Mouse (Mus musculus) CH12.LX (cell line): ENCODE measurements around the gene Rad54l2. TPM values are rescaled to one million over a fixed set of nuclear protein-coding genes. Genes with fewer than 3 reads are reported as not detected.

Experiments
- DNase-seq: peaks from one replicate; pipeline ENCODE4 v3.0.0-alpha.2; 2013; ENCODE audit errors: extremely low read depth
- H3K27ac ChIP-seq: 2 replicates; pipeline ENCODE4 v1.5.1; 2012; ENCODE audit warnings: low read depth, mild to moderate bottlenecking, control low read depth, moderate library complexity; ENCODE audit not compliant: insufficient read depth
- H3K27me3 ChIP-seq: replicated peaks from 2 replicates; pipeline ENCODE3; 2012; ENCODE audit warnings: inconsistent platforms
- H3K36me3 ChIP-seq, 2 experiments: replicated peaks in 1 of 2; 2 replicates each; pipeline versions ENCODE3 to v1.6.1; 2012; ENCODE audit warnings: inconsistent platforms in 1 of 2, low read length in 1 of 2, mild to moderate bottlenecking in 1 of 2, mixed read lengths in 1 of 2, moderate library complexity in 1 of 2; ENCODE audit not compliant: control insufficient read depth in 1 of 2, insufficient read depth in 1 of 2
- H3K4me1 ChIP-seq, 2 experiments: 2 replicates each; pipeline ENCODE4 v1.6.1; 2012; ENCODE audit warnings: inconsistent platforms in 1 of 2, moderate library complexity in 1 of 2; ENCODE audit not compliant: insufficient read depth in 2 of 2, control insufficient read depth in 1 of 2
- H3K4me2 ChIP-seq: 2 replicates; pipeline ENCODE4 v1.6.1; 2012; ENCODE audit warnings: low read depth, mild to moderate bottlenecking, control low read depth; ENCODE audit not compliant: poor library complexity, insufficient read depth, severe bottlenecking
- H3K4me3 ChIP-seq, 3 experiments: fragments of 150-350 bp in 1 of 3; sonication (generic) in 1 of 3; replicated peaks in 1 of 3; 2 replicates each; pipeline versions ENCODE3 to v1.5.1; 2011 to 2012; ENCODE audit warnings: low read depth in 2 of 3, low read length in 2 of 3, mild to moderate bottlenecking in 2 of 3, moderate library complexity in 2 of 3, control low read depth in 1 of 3, improper control_type of control experiment in 1 of 3, inconsistent platforms in 1 of 3, mixed read lengths in 1 of 3; ENCODE audit not compliant: poor library complexity in 1 of 3
- H3K79me2 ChIP-seq: replicated peaks from 2 replicates; pipeline ENCODE4 v1.6.1; 2012; ENCODE audit warnings: mild to moderate bottlenecking, moderate library complexity; ENCODE audit not compliant: control insufficient read depth, poor library complexity, insufficient read depth, severe bottlenecking; ENCODE audit errors: extremely low read depth
- H3K9ac ChIP-seq: 2 replicates; pipeline ENCODE4 v1.6.1; 2012; ENCODE audit warnings: low read depth, mild to moderate bottlenecking, control low read depth, moderate library complexity; ENCODE audit not compliant: insufficient read depth
- H3K9me3 ChIP-seq: replicated peaks from 2 replicates; pipeline ENCODE3; 2012; ENCODE audit warnings: low read length, inconsistent platforms, mixed read lengths
- BHLHE40 ChIP-seq: IDR thresholded peaks from 2 replicates; pipeline ENCODE4 v1.6.1; 2011; ENCODE audit warnings: mild to moderate bottlenecking, low read depth, low read length, improper control_type of control experiment
- EP300 ChIP-seq: IDR thresholded peaks from 2 replicates; pipeline ENCODE4 v1.6.1; 2011; ENCODE audit warnings: low read length, improper control_type of control experiment
- JUN ChIP-seq: IDR thresholded peaks from 2 replicates; pipeline ENCODE4 v1.6.1; 2011; ENCODE audit warnings: low read depth, mild to moderate bottlenecking, low read length, improper control_type of control experiment, moderate library complexity; ENCODE audit not compliant: insufficient read depth
- JUND ChIP-seq: conservative IDR thresholded peaks from 2 replicates; pipeline ENCODE4 v1.6.1; 2011; ENCODE audit warnings: low read depth, low read length, improper control_type of control experiment
- MAFK ChIP-seq: IDR thresholded peaks from 2 replicates; pipeline ENCODE4 v1.6.1; 2011; ENCODE audit warnings: low read length, improper control_type of control experiment; ENCODE audit not compliant: insufficient replicate concordance
- MYC ChIP-seq: IDR thresholded peaks from 2 replicates; pipeline ENCODE4 v1.6.1; 2011; ENCODE audit warnings: low read depth, mild to moderate bottlenecking, improper control_type of control experiment, low read length
- NRF1 ChIP-seq: IDR thresholded peaks from 2 replicates; pipeline ENCODE4 v1.6.1; 2014; ENCODE audit warnings: low read depth, mild to moderate bottlenecking, inconsistent platforms, low read length, improper control_type of control experiment, moderate library complexity
- SMC3 ChIP-seq: IDR thresholded peaks from 2 replicates; pipeline ENCODE4 v1.6.1; 2011; ENCODE audit warnings: low read depth, low read length, improper control_type of control experiment
- UBTF ChIP-seq: IDR thresholded peaks from 2 replicates; pipeline ENCODE4 v1.6.1; 2012; ENCODE audit warnings: low read depth, mild to moderate bottlenecking, inconsistent platforms, low read length, improper control_type of control experiment, moderate library complexity
- ZC3H11A ChIP-seq: IDR thresholded peaks from 2 replicates; pipeline ENCODE4 v1.6.1; 2012; ENCODE audit warnings: low read depth, mild to moderate bottlenecking, inconsistent platforms, low read length, improper control_type of control experiment
- ZKSCAN1 ChIP-seq: IDR thresholded peaks from 2 replicates; pipeline ENCODE4 v1.6.1; 2012; ENCODE audit warnings: low read depth, inconsistent platforms, low read length, improper control_type of control experiment, borderline replicate concordance
- ZMIZ1 ChIP-seq: IDR thresholded peaks from 2 replicates; pipeline ENCODE4 v1.6.1; 2012; ENCODE audit warnings: low read depth, mild to moderate bottlenecking, inconsistent platforms, low read length, improper control_type of control experiment
- dilution Hi-C: fragments of 300-500 bp; cut with MboI; formaldehyde crosslinking; loops from 2 replicates; pipeline ENCODE4 v1.14.3; 2020; ENCODE audit warnings: low sequenced_read_pairs; ENCODE audit not compliant: extremely low pct_unique_long_range_greater_than_20kb, extremely low pct_ligation_motif_present
- in situ Hi-C: fragments of 300-500 bp; cut with MboI; formaldehyde crosslinking; loops from 3 replicates; pipeline ENCODE4 v1.14.3; 2019; ENCODE audit warnings: low sequenced_read_pairs, low pct_ligation_motif_present, low pct_unique_long_range_greater_than_20kb, mixed read lengths
- polyA plus RNA-seq: library from polyadenylated mRNA; unstranded; fragments of >175 nt; gene quantifications from 2 replicates; pipeline ENCODE4 v1.2.1, GENCODE M21; 2012; ENCODE audit warnings: low read depth; ENCODE audit not compliant: insufficient read length
- total RNA-seq, 2 experiments: library from RNA; depleted of rRNA; stranded (reverse); fragments of 300-350 nt in 1 of 2; fragments of >200 nt in 1 of 2; gene quantifications; 2 replicates each; pipeline ENCODE4 v1.2.3; 2012 to 2014

Rad54l2 gene
- total and polyA plus RNA-seq, 3 experiments: 7.2 to 16.5 (median 11.6) TPM

- no peak for TF ChIP-seq JUN
- TF ChIP-seq MYC: no peak
- TF ChIP-seq EP300: no peak
- TF ChIP-seq JUND: no peak
- TF ChIP-seq NRF1: no peak
- no peak for TF ChIP-seq MAFK
- Histone ChIP-seq H3K9me3 (no peaks in the 10 kb centered on the region), H3K79me2 (no peaks in the 10 kb centered on the region), H3K9ac (no peak overlapping the region), H3K27me3 (no peaks in the 10 kb centered on the region), H3K36me3 (peaks cover 34 to 97% of the 10 kb centered on the region in 2 experiments), H3K4me1 (no peaks in the 10 kb centered on the region), H3K4me2 (no peak overlapping the region), H3K4me3 (no peak overlapping the region), H3K27ac (no peak overlapping the region)
- dilution Hi-C loops (no loop called here), in situ Hi-C loops (loop anchor here (25.0 kb wide), 1 partner anchor 622 kb away; the partner anchor contains the start of genes Cish and Mapkapk3)
- no peak for DNase-seq
These were observed 124.1 kb downstream of the Rad54l2 start for GRCm38 (mm10) chr9:106664856-106665255.

- H3K36me3 ChIP-seq: peaks cover 33 to 97% of the 10 kb centered on the region in 2 experiments
- dilution Hi-C loops: no loop called here
These were observed 124.6 kb downstream of the Rad54l2 start for GRCm38 (mm10) chr9:106664433-106664832.

GRCm38 (mm10) chr9:106663200-106663599 is 125.8 kb downstream of the Rad54l2 start:
- dilution Hi-C loops (no loop called here), in situ Hi-C loops (loop anchor here (25.0 kb wide), 1 partner anchor 624 kb away; the partner anchor contains the start of genes Cish and Mapkapk3)
- Histone ChIP-seq H3K9ac (no peak overlapping the region), H3K4me2 (no peak overlapping the region), H3K4me3 (no peak overlapping the region), H3K79me2 (no peaks in the 10 kb centered on the region), H3K4me1 (no peaks in the 10 kb centered on the region), H3K9me3 (no peaks in the 10 kb centered on the region), H3K27ac (no peak overlapping the region), H3K36me3 (peaks cover 40 to 97% of the 10 kb centered on the region in 2 experiments), H3K27me3 (no peaks in the 10 kb centered on the region)
- no peak for DNase-seq
- TF ChIP-seq SMC3: no peak

More at GRCm38 (mm10) chr9:106664433-106664832, 124.6 kb downstream of the Rad54l2 start:
- in situ Hi-C loops: loop anchor here (25.0 kb wide), 1 partner anchor 623 kb away; the partner anchor contains the start of genes Cish and Mapkapk3
- H3K4me1 ChIP-seq: no peaks in the 10 kb centered on the region
- TF ChIP-seq BHLHE40 (no peak), ZMIZ1 (no peak), UBTF (no peak), ZKSCAN1 (no peak), ZC3H11A (no peak)
- DNase-seq: no peak
- no peaks in the 10 kb centered on the region for H3K79me2 ChIP-seq
- no peak overlapping the region for H3K4me2 ChIP-seq
- H3K9ac ChIP-seq: no peak overlapping the region
- no peaks in the 10 kb centered on the region for H3K9me3 ChIP-seq
- H3K27ac ChIP-seq: no peak overlapping the region
- H3K4me3 ChIP-seq: no peak overlapping the region
- H3K27me3 ChIP-seq: no peaks in the 10 kb centered on the region
